Mouse (Mus musculus) small intestine, adult 2 months (tissue): ENCODE results near the gene Csgalnact2. TPM values are rescaled to one million over a fixed set of nuclear protein-coding genes. Genes with fewer than 3 reads are reported as not detected.
A peak's percentile ranks its signal among the peaks of the same experiment; 100 is the strongest.

Experiments
- H3K27ac ChIP-seq: fragments of 200-500 bp; 2 replicates; pipeline ENCODE4 v1.5.1; 2012; ENCODE audit warnings: low read depth, low read length, control low read depth, inconsistent platforms; ENCODE audit not compliant: insufficient read depth
- H3K27me3 ChIP-seq: fragments of 200-500 bp; 2 replicates; pipeline ENCODE4 v1.6.1; 2012; ENCODE audit warnings: mild to moderate bottlenecking, moderate library complexity, low read length, inconsistent platforms; ENCODE audit not compliant: control insufficient read depth, insufficient read depth
- H3K36me3 ChIP-seq: fragments of 200-500 bp; 2 replicates; pipeline ENCODE4 v1.6.1; 2012; ENCODE audit warnings: mild to moderate bottlenecking, low read length, control low read depth, inconsistent platforms; ENCODE audit not compliant: control insufficient read depth, insufficient read depth
- H3K4me1 ChIP-seq: fragments of 200-500 bp; 2 replicates; pipeline ENCODE4 v1.6.1; 2012; ENCODE audit warnings: low read length, inconsistent platforms, mixed read lengths; ENCODE audit not compliant: control insufficient read depth, insufficient read depth, insufficient read length
- H3K4me3 ChIP-seq: fragments of 200-500 bp; 2 replicates; pipeline ENCODE4 v1.5.1; 2012; ENCODE audit warnings: low read depth, mild to moderate bottlenecking, control low read depth, inconsistent platforms, low read length, moderate library complexity
- CTCF ChIP-seq: fragments of 200-500 bp; IDR thresholded peaks from 2 replicates; pipeline ENCODE4 v1.5.1; 2012; ENCODE audit warnings: low read depth, mild to moderate bottlenecking, control low read depth, inconsistent platforms, low read length, moderate library complexity, mixed read lengths; ENCODE audit not compliant: insufficient replicate concordance, insufficient read length; ENCODE audit errors: extremely low read depth
- POLR2A ChIP-seq: fragments of 200-500 bp; IDR thresholded peaks from 2 replicates; pipeline ENCODE4 v1.6.1; 2012; ENCODE audit warnings: low read depth, mild to moderate bottlenecking, control low read depth, inconsistent platforms, low read length, moderate library complexity
- WGBS: fragments of 180-500 bp; shearing (Covaris S2); methylation state at CpG from one replicate; pipeline ENCODE4 v1.1.7; 2018; 5-methylcytosine and 5-hydroxymethylcytosine counted together
- polyA plus RNA-seq: library from polyadenylated mRNA; depleted of rRNA; stranded (reverse); fragments of >200 nt; gene quantifications from 2 replicates; pipeline ENCODE4 v1.2.3, GENCODE M21; 2012

Gene Csgalnact2
- polyA plus RNA-seq, 1 experiment, result 0.38 TPM

GRCm38 (mm10) chr6:118111810-118112209 is 27.1 kb downstream of the Csgalnact2 start:
- no peaks in the 10 kb centered on the region for H3K4me1 ChIP-seq
- H3K27ac ChIP-seq, result no peak overlapping the region
- TF ChIP-seq POLR2A (no peak), CTCF (no peak)
- WGBS, result 51% methylated on average over 1 of the region's 1 CpGs
- H3K4me3 ChIP-seq, result no peak overlapping the region
- no peaks in the 10 kb centered on the region; the same call in 1 of the 2 replicates for H3K36me3 ChIP-seq
- H3K27me3 ChIP-seq, result no peaks in the 10 kb centered on the region

GRCm38 (mm10) chr6:118099311-118099802 is 39.6 kb downstream of the Csgalnact2 start:
- Histone ChIP-seq H3K36me3 (no peaks in the 10 kb centered on the region), H3K27me3 (no peaks in the 10 kb centered on the region), H3K4me3 (no peak overlapping the region), H3K4me1 (no peaks in the 10 kb centered on the region), H3K27ac (no peak overlapping the region)
- 23% methylated on average over 2 of the region's 2 CpGs for WGBS
- no peak for TF ChIP-seq CTCF
- TF ChIP-seq POLR2A, result no peak

GRCm38 (mm10) chr6:118097765-118098365 is 41.1 kb downstream of the Csgalnact2 start:
- no peak for TF ChIP-seq POLR2A
- no peak for TF ChIP-seq CTCF

GRCm38 (mm10) chr6:118090827-118091226 is 48.1 kb downstream of the Csgalnact2 start:
- TF ChIP-seq CTCF (no peak), POLR2A (no peak)
- H3K4me3 ChIP-seq, result no peak overlapping the region
- H3K27me3 ChIP-seq, result no peaks in the 10 kb centered on the region
- WGBS, result 82% methylated on average over 9 of the region's 9 CpGs
- H3K4me1 ChIP-seq, result no peaks in the 10 kb centered on the region
- H3K27ac ChIP-seq, result no peak overlapping the region
- no peaks in the 10 kb centered on the region for H3K36me3 ChIP-seq

More at GRCm38 (mm10) chr6:118097765-118098365, 41.1 kb downstream of the Csgalnact2 start:
- H3K27ac ChIP-seq, result no peak overlapping the region
- H3K4me1 ChIP-seq, result no peaks in the 10 kb centered on the region
- no peaks in the 10 kb centered on the region for H3K27me3 ChIP-seq
- WGBS, result 71% methylated on average over 8 of the region's 8 CpGs
- H3K36me3 ChIP-seq, result no peaks in the 10 kb centered on the region
- H3K4me3 ChIP-seq, result no peak overlapping the region

- 78% methylated on average over 17 of the region's 17 CpGs for WGBS
- TF ChIP-seq POLR2A (no peak), CTCF (no peak)
- no peaks in the 10 kb centered on the region for H3K36me3 ChIP-seq
- no peak overlapping the region for H3K4me3 ChIP-seq
- no peaks in the 10 kb centered on the region for H3K27me3 ChIP-seq
- H3K4me1 ChIP-seq, result no peaks in the 10 kb centered on the region
- no peak overlapping the region for H3K27ac ChIP-seq
Observed at GRCm38 (mm10) chr6:118088750-118089440, 50.0 kb downstream of the Csgalnact2 start.

- no peaks in the 10 kb centered on the region for H3K36me3 ChIP-seq
- no peak overlapping the region for H3K4me3 ChIP-seq
- no peaks in the 10 kb centered on the region for H3K4me1 ChIP-seq
- WGBS, result 49% methylated on average over 8 of the region's 8 CpGs
- TF ChIP-seq CTCF (peak; percentile 20; the same call in 1 of the 2 replicates), POLR2A (no peak)
- H3K27ac ChIP-seq, result no peak overlapping the region
- no peaks in the 10 kb centered on the region for H3K27me3 ChIP-seq
Observed at GRCm38 (mm10) chr6:118087955-118088354, 51.0 kb downstream of the Csgalnact2 start.

GRCm38 (mm10) chr6:118084596-118084995 is 54.3 kb downstream of the Csgalnact2 start:
- WGBS, result 87% methylated on average over 8 of the region's 8 CpGs
- no peaks in the 10 kb centered on the region for H3K36me3 ChIP-seq
- no peaks in the 10 kb centered on the region for H3K4me1 ChIP-seq
- no peak for TF ChIP-seq POLR2A
- no peak for TF ChIP-seq CTCF
- H3K27me3 ChIP-seq, result no peaks in the 10 kb centered on the region
- no peak overlapping the region for H3K27ac ChIP-seq
- no peak overlapping the region for H3K4me3 ChIP-seq
